Mouse (Mus musculus): ENCODE results near the gene Emg1.
A peak's percentile ranks its signal among the peaks of the same experiment; 100 is the strongest.

GRCm38 (mm10) chr6:124662477-124663423 lies 49.2 kb downstream of the Emg1 start, which contains the start of gene Lpcat3:
- TF ChIP-seq ZNF384 (IDR thresholded peaks at IDR 0.05; ENCODE audit: low read depth, low read length) (no peak), HCFC1 (IDR thresholded peaks at IDR 0.05; ENCODE audit: borderline replicate concordance, insufficient read depth, low read length) (peak; percentile 39; the same call in 1 of the 2 replicates), CHD2 (IDR thresholded peaks at IDR 0.05; ENCODE audit: low read depth, low read length) (no peak), MAFK (IDR thresholded peaks at IDR 0.05; ENCODE audit: insufficient read depth, low read depth, low read length) (no peak)

Data from ES-E14 (cell line).